Mouse (Mus musculus): ENCODE data around the gene Fgfrl1. TPM values are rescaled to one million over a fixed set of nuclear protein-coding genes. Genes with fewer than 3 reads are reported as not detected.

The Fgfrl1 gene
- total and polyA plus RNA-seq, 3 experiments, result 2.1 to 7.1 (median 4.9) TPM

DNA sequence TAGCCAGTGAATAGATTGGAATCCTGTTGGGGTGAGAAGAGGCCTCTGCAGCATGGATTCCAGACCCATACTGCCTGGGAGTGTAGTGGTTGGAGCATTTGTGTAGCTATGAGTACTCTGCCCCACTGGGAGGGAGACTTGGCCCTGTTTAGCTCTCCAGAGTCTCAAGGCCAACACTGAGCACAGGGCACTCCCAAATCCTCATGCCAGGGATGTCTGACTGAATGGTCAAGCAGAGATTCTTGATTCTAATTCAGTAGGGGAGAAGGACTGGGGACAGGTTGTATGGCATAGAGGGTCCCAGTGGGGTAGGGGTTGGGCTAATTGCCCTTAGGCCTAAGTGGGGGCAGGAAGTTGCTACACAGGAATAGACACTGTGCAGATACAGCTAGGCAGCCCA, 21.5 kb downstream of the Fgfrl1 start:
- ATAC-seq (ENCODE audit: extremely low read depth, insufficient number of reproducible peaks, low FRiP score, poor library complexity, severe bottlenecking) (no peak), DNase-seq (ENCODE audit: low spot score) (no peak)
- Histone ChIP-seq H3K9me3 (replicated peaks) (no peaks in the 10 kb centered on the region), H3K4me1 (ENCODE audit: insufficient read depth, low read depth, low read length) (no peaks in the 10 kb centered on the region), H3K27me3 (ENCODE audit: insufficient read depth, low read length) (peaks cover 44% of the 10 kb centered on the region), H3K4me3 (ENCODE audit: low read depth, low read length) (no peak overlapping the region), H3K36me3 (replicated peaks) (no peaks in the 10 kb centered on the region)
- TF ChIP-seq TAL1 (conservative IDR thresholded peaks at IDR 0.05; ENCODE audit: low read depth, low read length), result no peak
- no peak for TF ChIP-seq GATA2 (IDR thresholded peaks at IDR 0.05; ENCODE audit: borderline replicate concordance, low read depth, low read length)
- no peak for TF ChIP-seq CTCF (IDR thresholded peaks at IDR 0.05; ENCODE audit: low read depth, low read length)
- no peak for TF ChIP-seq POLR2AphosphoS5 (IDR thresholded peaks at IDR 0.05; ENCODE audit: insufficient replicate concordance, low read depth, low read length)
- no peak for TF ChIP-seq GATA1 (IDR thresholded peaks at IDR 0.05; ENCODE audit: borderline replicate concordance, low read length)

DNA sequence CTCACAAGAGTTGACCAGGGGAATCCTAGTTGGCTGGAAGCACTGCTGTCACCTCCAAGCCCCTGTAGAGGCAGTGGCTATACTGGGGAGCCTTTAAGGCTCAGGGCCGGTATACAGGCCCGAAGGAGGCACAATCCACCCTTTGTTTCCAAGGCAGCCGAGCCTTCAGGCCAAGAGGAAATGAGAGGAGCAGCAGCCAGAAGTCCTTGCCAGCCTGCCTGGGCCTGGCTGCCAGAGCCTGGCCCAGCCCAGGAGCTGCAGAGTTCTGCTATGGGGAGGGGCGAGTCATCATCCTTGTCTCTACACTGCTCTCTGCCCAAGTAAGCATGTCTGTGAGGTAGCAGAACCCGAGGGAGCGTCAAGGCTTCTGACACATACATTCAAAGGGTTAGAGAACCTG, 22.0 kb downstream of the Fgfrl1 start:
- Histone ChIP-seq H3K4me1 (ENCODE audit: insufficient read depth, low read depth, low read length) (no peaks in the 10 kb centered on the region), H3K27me3 (ENCODE audit: insufficient read depth, low read length) (peaks cover 49% of the 10 kb centered on the region), H3K36me3 (replicated peaks) (no peaks in the 10 kb centered on the region), H3K4me3 (ENCODE audit: low read depth, low read length) (no peak overlapping the region), H3K9me3 (replicated peaks) (no peaks in the 10 kb centered on the region)
- no peak for TF ChIP-seq GATA2 (IDR thresholded peaks at IDR 0.05; ENCODE audit: borderline replicate concordance, low read depth, low read length)
- no peak for TF ChIP-seq POLR2AphosphoS5 (IDR thresholded peaks at IDR 0.05; ENCODE audit: insufficient replicate concordance, low read depth, low read length)
- TF ChIP-seq GATA1 (IDR thresholded peaks at IDR 0.05; ENCODE audit: borderline replicate concordance, low read length), result no peak
- TF ChIP-seq CTCF (IDR thresholded peaks at IDR 0.05; ENCODE audit: low read depth, low read length), result no peak
- TF ChIP-seq TAL1 (conservative IDR thresholded peaks at IDR 0.05; ENCODE audit: low read depth, low read length), result no peak
- DNase-seq (ENCODE audit: low spot score) (no peak), ATAC-seq (ENCODE audit: extremely low read depth, insufficient number of reproducible peaks, low FRiP score, poor library complexity, severe bottlenecking) (no peak)

GRCm38 (mm10) chr5:108715974-108716373, 23.8 kb downstream of the Fgfrl1 start:
- TF ChIP-seq POLR2AphosphoS5 (IDR thresholded peaks at IDR 0.05; ENCODE audit: insufficient replicate concordance, low read depth, low read length), result no peak
- no peak for DNase-seq (ENCODE audit: low spot score)
- peaks cover 57% of the 10 kb centered on the region for H3K27me3 ChIP-seq (ENCODE audit: insufficient read depth, low read length)

DNA sequence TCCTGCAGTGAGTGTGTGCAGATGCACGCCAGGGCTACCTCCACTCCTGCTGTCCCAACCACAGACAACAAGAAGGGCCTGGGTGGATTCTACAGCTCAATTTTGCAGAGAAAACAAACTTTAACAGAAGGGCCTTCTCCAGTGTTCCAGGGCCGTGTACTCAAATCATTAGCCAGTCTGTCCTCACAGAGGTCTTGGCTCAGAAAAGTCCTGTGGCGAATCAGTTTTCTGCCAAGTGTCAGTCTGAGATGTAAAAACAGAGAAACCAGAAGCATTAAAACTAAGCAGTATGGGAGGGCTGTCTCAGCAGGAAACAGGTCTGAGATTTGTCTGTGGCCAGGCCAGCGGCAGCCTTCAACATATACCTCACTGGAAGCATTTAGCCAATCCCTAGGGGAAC, 25.9 kb downstream of the Fgfrl1 start:
- no peak for DNase-seq (ENCODE audit: low spot score)
- TF ChIP-seq POLR2AphosphoS5 (IDR thresholded peaks at IDR 0.05; ENCODE audit: insufficient replicate concordance, low read depth, low read length) (no peak), GATA1 (IDR thresholded peaks at IDR 0.05; ENCODE audit: borderline replicate concordance, low read length) (no peak), CTCF (IDR thresholded peaks at IDR 0.05; ENCODE audit: low read depth, low read length) (no peak), TAL1 (conservative IDR thresholded peaks at IDR 0.05; ENCODE audit: low read depth, low read length) (no peak), GATA2 (IDR thresholded peaks at IDR 0.05; ENCODE audit: borderline replicate concordance, low read depth, low read length) (no peak)
- H3K27me3 ChIP-seq (ENCODE audit: insufficient read depth, low read length), result peaks cover 53% of the 10 kb centered on the region

More at GRCm38 (mm10) chr5:108715974-108716373, 23.8 kb downstream of the Fgfrl1 start:
- H3K9me3 ChIP-seq (replicated peaks), result no peaks in the 10 kb centered on the region
- no peak overlapping the region for H3K4me3 ChIP-seq (ENCODE audit: low read depth, low read length)
- H3K4me1 ChIP-seq (ENCODE audit: insufficient read depth, low read depth, low read length), result no peaks in the 10 kb centered on the region
- H3K36me3 ChIP-seq (replicated peaks), result no peaks in the 10 kb centered on the region
- ATAC-seq (ENCODE audit: extremely low read depth, insufficient number of reproducible peaks, low FRiP score, poor library complexity, severe bottlenecking), result no peak

GRCm38 (mm10) chr5:108719761-108720160, 27.6 kb downstream of the Fgfrl1 start:
- Histone ChIP-seq H3K36me3 (replicated peaks) (no peaks in the 10 kb centered on the region), H3K4me3 (ENCODE audit: low read depth, low read length) (no peak overlapping the region), H3K27me3 (ENCODE audit: insufficient read depth, low read length) (peaks cover 51% of the 10 kb centered on the region), H3K4me1 (ENCODE audit: insufficient read depth, low read depth, low read length) (no peaks in the 10 kb centered on the region), H3K9me3 (replicated peaks) (no peaks in the 10 kb centered on the region)
- TF ChIP-seq POLR2AphosphoS5 (IDR thresholded peaks at IDR 0.05; ENCODE audit: insufficient replicate concordance, low read depth, low read length) (no peak), GATA1 (IDR thresholded peaks at IDR 0.05; ENCODE audit: borderline replicate concordance, low read length) (no peak), TAL1 (conservative IDR thresholded peaks at IDR 0.05; ENCODE audit: low read depth, low read length) (no peak), GATA2 (IDR thresholded peaks at IDR 0.05; ENCODE audit: borderline replicate concordance, low read depth, low read length) (no peak), CTCF (IDR thresholded peaks at IDR 0.05; ENCODE audit: low read depth, low read length) (no peak)
- ATAC-seq (ENCODE audit: extremely low read depth, insufficient number of reproducible peaks, low FRiP score, poor library complexity, severe bottlenecking) (no peak), DNase-seq (ENCODE audit: low spot score) (no peak)

More for the DNA sequence above, 25.9 kb downstream of the Fgfrl1 start:
- no peaks in the 10 kb centered on the region for H3K4me1 ChIP-seq (ENCODE audit: insufficient read depth, low read depth, low read length)
- no peaks in the 10 kb centered on the region for H3K36me3 ChIP-seq (replicated peaks)
- no peak overlapping the region for H3K4me3 ChIP-seq (ENCODE audit: low read depth, low read length)
- no peak for ATAC-seq (ENCODE audit: extremely low read depth, insufficient number of reproducible peaks, low FRiP score, poor library complexity, severe bottlenecking)
- no peaks in the 10 kb centered on the region for H3K9me3 ChIP-seq (replicated peaks)

GRCm38 (mm10) chr5:108724006-108724405, 31.8 kb downstream of the Fgfrl1 start:
- ATAC-seq (ENCODE audit: extremely low read depth, insufficient number of reproducible peaks, low FRiP score, poor library complexity, severe bottlenecking) (no peak), DNase-seq (ENCODE audit: low spot score) (no peak)
- no peaks in the 10 kb centered on the region for H3K4me1 ChIP-seq (ENCODE audit: insufficient read depth, low read depth, low read length)
- no peak overlapping the region for H3K4me3 ChIP-seq (ENCODE audit: low read depth, low read length)
- no peaks in the 10 kb centered on the region for H3K36me3 ChIP-seq (replicated peaks)
- H3K27me3 ChIP-seq (ENCODE audit: insufficient read depth, low read length), result peaks cover 41% of the 10 kb centered on the region
- no peak for TF ChIP-seq POLR2AphosphoS5 (IDR thresholded peaks at IDR 0.05; ENCODE audit: insufficient replicate concordance, low read depth, low read length)
- no peak for TF ChIP-seq GATA2 (IDR thresholded peaks at IDR 0.05; ENCODE audit: borderline replicate concordance, low read depth, low read length)
- no peak for TF ChIP-seq GATA1 (IDR thresholded peaks at IDR 0.05; ENCODE audit: borderline replicate concordance, low read length)
- TF ChIP-seq TAL1 (conservative IDR thresholded peaks at IDR 0.05; ENCODE audit: low read depth, low read length), result no peak
- TF ChIP-seq CTCF (IDR thresholded peaks at IDR 0.05; ENCODE audit: low read depth, low read length), result no peak
- no peaks in the 10 kb centered on the region for H3K9me3 ChIP-seq (replicated peaks)
